Mouse (Mus musculus) heart, embryonic 16.5 days (tissue): Measurements from ENCODE around the gene Phtf2. TPM values are rescaled to one million over a fixed set of nuclear protein-coding genes. Genes with fewer than 3 reads are reported as not detected.
A peak's percentile ranks its signal among the peaks of the same experiment; 100 is the strongest.

Source experiments
- ATAC-seq: fragments of 200-750 bp; cut with Nextera tagmentation; replicated peaks from 2 replicates; pipeline ENCODE4 v1.8.0; 2017; ENCODE audit warnings: moderate number of reproducible peaks; ENCODE audit not compliant: insufficient read depth, low FRiP score; ENCODE audit errors: extremely low read depth
- H3K27ac ChIP-seq: fragments of 300-500 bp; sonication (generic); 2 replicates; pipeline ENCODE4 v1.5.1; 2014; ENCODE audit warnings: mild to moderate bottlenecking, low read length, control low read depth, moderate library complexity
- H3K27me3 ChIP-seq: fragments of 300-500 bp; sonication (generic); 2 replicates; pipeline ENCODE4 v1.6.1; 2014; ENCODE audit warnings: low read length, mixed read lengths; ENCODE audit not compliant: control insufficient read depth, insufficient read depth
- H3K36me3 ChIP-seq: fragments of 300-500 bp; sonication (generic); 2 replicates; pipeline ENCODE4 v1.6.1; 2014; ENCODE audit not compliant: control insufficient read depth, insufficient read depth
- H3K4me1 ChIP-seq: fragments of 300-500 bp; sonication (generic); 2 replicates; pipeline ENCODE4 v1.6.1; 2014; ENCODE audit warnings: low read length, mixed read lengths; ENCODE audit not compliant: control insufficient read depth, insufficient read depth
- H3K4me2 ChIP-seq: fragments of 300-500 bp; sonication (generic); 2 replicates; pipeline ENCODE4 v1.6.1; 2014; ENCODE audit warnings: low read depth, mild to moderate bottlenecking, control low read depth, low read length
- H3K4me3 ChIP-seq: fragments of 300-500 bp; sonication (generic); 2 replicates; pipeline ENCODE4 v1.5.1; 2014; ENCODE audit warnings: mild to moderate bottlenecking, control low read depth, low read length
- H3K9ac ChIP-seq: fragments of 300-500 bp; sonication (generic); 2 replicates; pipeline ENCODE4 v1.6.1; 2014; ENCODE audit warnings: low read length, control low read depth
- H3K9me3 ChIP-seq: fragments of 300-500 bp; sonication (generic); replicated peaks from 2 replicates; pipeline ENCODE4 v1.6.1; 2016; ENCODE audit warnings: low read length; ENCODE audit not compliant: control insufficient read depth
- WGBS: fragments of 180-500 bp; shearing (Covaris S2); extraction: QIAGEN DNeasy Blood & Tissue Kit; methylation state at CpG from one replicate; pipeline ENCODE4 v1.1.7; 2014; 5-methylcytosine and 5-hydroxymethylcytosine counted together
- polyA plus RNA-seq: library from polyadenylated mRNA; unstranded; fragments of >200 nt; fragmentation: Nextera tagmentation; extraction: Ambion mirVana; gene quantifications from 2 replicates; pipeline ENCODE4 v1.2.1, GENCODE M21; 2015

Gene Phtf2
- polyA plus RNA-seq, 1 experiment from 2014 or later = 38.9 TPM

DNA sequence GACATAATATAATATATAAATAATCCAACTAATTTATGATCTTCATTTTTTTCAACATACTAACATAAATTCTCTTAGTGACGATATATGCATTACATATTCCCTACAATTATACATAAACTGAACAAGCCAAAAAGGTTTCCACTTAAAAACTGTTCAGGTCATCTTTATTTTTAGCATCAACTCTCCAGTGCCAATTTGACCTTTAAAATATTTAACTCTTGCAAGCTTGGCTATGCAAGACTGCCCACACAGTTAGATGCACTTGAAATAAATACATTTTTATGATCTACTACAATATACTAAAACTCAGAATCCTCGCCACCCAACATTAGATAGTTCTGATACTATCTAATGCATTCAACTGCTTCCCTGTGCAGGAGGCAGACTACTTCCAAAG, 1.5 kb downstream of the Phtf2 start:
- 26% methylated on average over 2 of the region's 2 CpGs for WGBS
- no peaks in the 10 kb centered on the region for H3K27me3 ChIP-seq
- ATAC-seq = no peak
- peaks cover under 1% of the 10 kb centered on the region; the same call in 1 of the 2 replicates for H3K36me3 ChIP-seq
- H3K9me3 ChIP-seq = no peaks in the 10 kb centered on the region
- peak overlapping the region; percentile 95 for H3K9ac ChIP-seq
- peak overlapping the region; percentile 83 for H3K27ac ChIP-seq
- H3K4me2 ChIP-seq = peak overlapping the region; percentile 63
- H3K4me3 ChIP-seq = peak overlapping the region; percentile 91
- peaks cover 30% of the 10 kb centered on the region for H3K4me1 ChIP-seq

DNA sequence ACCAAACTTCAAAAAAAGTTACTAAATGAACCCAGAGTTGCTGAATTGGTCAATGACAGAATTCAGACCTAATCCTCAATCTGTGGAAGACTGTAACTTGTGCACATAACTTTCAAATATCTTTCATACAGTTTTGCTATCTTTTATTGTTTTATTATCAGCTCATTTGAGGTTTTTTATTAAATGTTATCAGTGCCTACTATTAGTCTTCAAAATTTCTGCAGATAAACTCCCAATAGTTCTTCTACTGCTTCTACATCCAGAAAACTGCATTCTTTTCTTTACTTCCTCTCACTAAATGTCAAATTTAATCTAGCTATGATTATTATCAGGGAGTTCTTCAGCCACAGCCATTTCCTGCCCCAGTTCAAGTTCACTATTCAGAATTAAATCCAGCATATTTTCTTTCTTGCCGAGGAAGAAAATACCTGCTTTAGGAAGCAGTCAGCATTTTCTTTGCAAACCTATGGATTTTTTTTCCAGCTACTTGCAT, 4.9 kb downstream of the Phtf2 start:
- 51% methylated on average over 1 of the region's 1 CpGs for WGBS
- H3K4me3 ChIP-seq = no peak overlapping the region
- ATAC-seq = no peak
- no peaks in the 10 kb centered on the region for H3K9me3 ChIP-seq
- 0 out of 2 replicates have a peak overlapping the region, but pooled peaks have one; percentile 10 for H3K27ac ChIP-seq
- H3K36me3 ChIP-seq = no peaks in the 10 kb centered on the region
- H3K4me1 ChIP-seq = peaks cover 21% of the 10 kb centered on the region
- H3K9ac ChIP-seq = no peak overlapping the region
- H3K27me3 ChIP-seq = no peaks in the 10 kb centered on the region
- no peak overlapping the region for H3K4me2 ChIP-seq

DNA sequence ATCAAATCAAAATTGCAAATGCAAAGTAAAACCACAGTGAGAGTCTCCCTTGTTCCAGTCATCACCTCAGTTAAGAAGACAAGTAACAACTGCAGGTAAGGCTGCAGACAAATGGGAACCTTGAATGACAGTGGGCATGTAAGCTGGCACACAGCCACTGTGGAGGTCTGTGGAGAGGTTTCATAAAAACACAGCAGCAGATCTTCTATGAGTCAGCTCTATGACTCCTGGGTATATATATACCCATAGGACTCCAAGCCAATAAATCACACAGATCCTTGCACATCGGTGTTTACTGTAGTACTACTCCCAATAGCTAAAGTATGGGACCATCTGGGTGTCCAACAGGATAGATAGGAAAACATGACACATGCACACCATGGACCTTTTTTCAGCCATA, 8.8 kb downstream of the Phtf2 start:
- no peak overlapping the region for H3K27ac ChIP-seq
- H3K4me2 ChIP-seq = no peak overlapping the region
- H3K9me3 ChIP-seq = no peaks in the 10 kb centered on the region
- H3K36me3 ChIP-seq = peaks cover 2% of the 10 kb centered on the region; the same call in 1 of the 2 replicates
- no peaks in the 10 kb centered on the region for H3K27me3 ChIP-seq
- peaks cover 12% of the 10 kb centered on the region for H3K4me1 ChIP-seq
- ATAC-seq = no peak
- H3K9ac ChIP-seq = no peak overlapping the region
- 91% methylated on average over 1 of the region's 1 CpGs for WGBS
- no peak overlapping the region for H3K4me3 ChIP-seq

DNA sequence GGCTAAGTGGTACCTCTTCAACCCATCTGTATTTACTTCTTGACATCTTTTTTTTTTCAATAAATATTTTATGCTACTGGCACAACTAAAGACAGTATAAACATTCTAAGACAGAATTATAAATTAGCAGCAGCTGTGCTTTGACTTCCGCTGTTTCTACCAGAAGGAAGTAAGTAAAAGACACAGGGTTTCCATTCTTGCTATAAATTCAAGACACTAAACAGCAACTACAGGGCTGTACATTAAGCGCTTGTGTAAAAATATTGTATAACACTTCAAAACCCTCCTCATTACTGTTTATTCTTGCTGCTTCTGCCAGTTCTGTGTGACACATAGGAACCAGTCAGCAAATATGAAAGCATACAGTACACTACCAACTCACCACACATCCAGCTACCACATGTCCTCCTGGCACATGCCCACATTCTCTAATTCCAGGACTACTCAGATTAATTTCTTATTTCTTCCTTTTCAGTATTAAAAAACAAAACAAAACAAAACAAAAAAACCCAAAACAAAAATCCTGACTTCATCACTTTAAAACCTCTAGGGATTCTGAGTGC, 16.6 kb downstream of the Phtf2 start:
- no peaks in the 10 kb centered on the region for H3K9me3 ChIP-seq
- H3K36me3 ChIP-seq = no peaks in the 10 kb centered on the region
- no peak for ATAC-seq
- no peak overlapping the region for H3K4me2 ChIP-seq
- WGBS = 88% methylated on average over 2 of the region's 2 CpGs
- no peak overlapping the region for H3K27ac ChIP-seq
- no peak overlapping the region for H3K9ac ChIP-seq
- no peaks in the 10 kb centered on the region for H3K27me3 ChIP-seq
- no peaks in the 10 kb centered on the region for H3K4me1 ChIP-seq
- no peak overlapping the region for H3K4me3 ChIP-seq

DNA sequence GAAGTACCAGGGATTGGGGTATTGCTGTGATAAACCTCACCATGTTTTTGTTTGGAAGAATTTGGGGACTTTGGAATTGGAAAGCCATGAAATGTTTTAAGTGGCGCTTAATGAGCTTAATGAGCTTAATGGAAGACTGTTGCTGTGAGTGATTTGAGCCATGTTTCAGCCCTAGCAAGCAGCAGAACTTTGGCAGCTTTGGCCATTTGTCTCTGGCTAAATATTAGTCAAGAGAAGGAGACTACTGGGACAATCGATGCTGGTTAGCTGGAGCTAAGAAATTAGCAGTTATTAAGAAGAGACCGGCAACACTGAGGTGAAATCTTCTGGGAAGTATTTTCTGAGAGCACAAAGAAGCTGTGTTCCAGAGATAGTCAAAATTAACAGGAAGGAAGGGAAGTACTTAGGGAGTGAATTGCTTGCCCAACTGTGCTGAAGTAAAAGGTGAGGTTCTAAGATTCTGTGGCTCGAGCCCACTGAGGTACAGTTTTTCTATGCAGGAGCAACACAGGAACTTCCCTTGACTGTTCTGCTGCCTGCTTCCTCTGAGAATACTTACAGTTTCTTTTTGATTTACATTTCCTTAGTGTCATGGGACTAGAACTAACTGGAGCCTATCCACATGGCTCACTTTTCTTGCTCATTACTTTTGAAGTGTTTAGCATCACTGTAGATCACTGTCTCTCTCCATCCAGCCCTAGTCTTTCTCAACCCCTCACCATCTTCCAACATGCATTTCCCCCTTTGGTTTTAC, 17.5 kb downstream of the Phtf2 start:
- Histone ChIP-seq H3K4me2 (no peak overlapping the region), H3K9me3 (0 out of 2 replicates have a peak, but pooled peaks cover under 1% of the 10 kb centered on the region), H3K4me3 (no peak overlapping the region), H3K27ac (no peak overlapping the region), H3K9ac (no peak overlapping the region), H3K4me1 (no peaks in the 10 kb centered on the region), H3K36me3 (peaks cover under 1% of the 10 kb centered on the region; the same call in 1 of the 2 replicates), H3K27me3 (no peaks in the 10 kb centered on the region)
- 73% methylated on average over 4 of the region's 4 CpGs for WGBS
- ATAC-seq = no peak

DNA sequence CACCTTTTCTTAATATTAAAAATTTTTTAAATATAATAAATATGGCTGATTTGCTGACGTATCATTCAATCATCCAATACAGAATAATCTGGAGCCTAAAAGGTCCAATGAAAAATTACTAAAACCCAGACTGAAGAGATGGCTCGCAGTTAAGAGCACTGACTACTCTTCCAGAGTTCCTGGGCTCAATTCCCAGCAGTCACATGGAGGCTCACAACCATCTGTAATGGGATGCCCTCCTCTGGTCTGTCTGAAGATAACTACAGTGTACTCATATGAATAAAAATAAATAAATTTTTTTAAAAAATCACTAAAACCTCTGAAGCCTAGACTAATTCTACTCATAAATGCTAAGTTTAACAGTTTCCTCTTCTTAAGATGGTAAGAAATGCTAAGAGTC, 20.0 kb downstream of the Phtf2 start:
- no peak; the same call in 1 of the 2 replicates for ATAC-seq

DNA sequence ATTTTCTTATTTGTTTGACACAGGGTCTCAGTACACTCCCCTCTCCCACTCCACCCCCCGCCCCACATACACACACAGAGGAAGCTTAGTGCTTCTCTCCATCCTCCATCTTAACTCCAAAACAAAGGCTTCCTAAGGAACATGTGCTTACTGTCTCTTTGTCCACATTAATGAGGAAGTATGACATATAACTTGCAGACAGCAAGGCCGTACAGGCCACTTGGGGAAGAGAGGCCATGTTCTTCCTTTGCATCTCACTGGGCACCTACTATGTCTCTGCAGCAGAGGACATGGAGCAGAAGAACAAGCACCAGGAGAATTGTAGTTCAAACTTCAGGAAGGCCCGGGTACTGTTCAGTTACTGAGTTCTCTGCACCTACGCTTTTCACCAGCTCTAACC, 21.4 kb downstream of the Phtf2 start:
- 86% methylated on average over 4 of the region's 4 CpGs for WGBS
- ATAC-seq = no peak
- Histone ChIP-seq H3K27ac (no peak overlapping the region), H3K9me3 (0 out of 2 replicates have a peak, but pooled peaks cover 2% of the 10 kb centered on the region), H3K36me3 (peaks cover 2% of the 10 kb centered on the region; the same call in 1 of the 2 replicates), H3K4me1 (0 out of 2 replicates have a peak, but pooled peaks cover 2% of the 10 kb centered on the region), H3K9ac (no peak overlapping the region), H3K4me3 (no peak overlapping the region), H3K27me3 (no peaks in the 10 kb centered on the region), H3K4me2 (no peak overlapping the region)

More for the DNA sequence above, 20.0 kb downstream of the Phtf2 start:
- 94% methylated on average over 2 of the region's 2 CpGs for WGBS
- Histone ChIP-seq H3K36me3 (peaks cover 2% of the 10 kb centered on the region; the same call in 1 of the 2 replicates), H3K27me3 (no peaks in the 10 kb centered on the region), H3K4me3 (no peak overlapping the region), H3K9ac (no peak overlapping the region), H3K9me3 (0 out of 2 replicates have a peak, but pooled peaks cover 2% of the 10 kb centered on the region), H3K4me1 (no peaks in the 10 kb centered on the region), H3K27ac (no peak overlapping the region), H3K4me2 (no peak overlapping the region)

DNA sequence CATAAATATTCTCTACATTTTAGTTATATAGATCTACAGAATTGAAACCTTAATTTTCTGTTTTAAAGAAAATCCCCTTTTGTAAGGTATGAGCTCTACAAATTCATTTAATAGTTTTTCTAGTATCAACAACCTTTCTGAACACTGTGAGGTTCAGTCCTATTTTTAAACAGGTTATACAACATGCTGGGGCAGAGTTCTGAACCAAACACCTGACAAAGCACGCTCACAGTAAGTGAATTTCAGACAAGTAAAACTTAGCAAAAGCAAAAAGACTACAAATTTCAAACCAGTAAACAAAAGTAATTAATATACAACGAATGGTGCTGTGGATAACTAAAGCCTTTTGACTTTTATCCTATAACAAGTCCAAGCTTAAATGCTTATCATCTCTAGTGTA, 23.5 kb downstream of the Phtf2 start:
- H3K4me1 ChIP-seq = peaks cover 2% of the 10 kb centered on the region; the same call in 1 of the 2 replicates
- no peak for ATAC-seq
- H3K9me3 ChIP-seq = 0 out of 2 replicates have a peak, but pooled peaks cover 2% of the 10 kb centered on the region
- 85% methylated on average over 2 of the region's 2 CpGs for WGBS
- H3K27ac ChIP-seq = no peak overlapping the region
- H3K4me3 ChIP-seq = no peak overlapping the region
- no peak overlapping the region for H3K9ac ChIP-seq
- H3K27me3 ChIP-seq = no peaks in the 10 kb centered on the region
- peaks cover 2% of the 10 kb centered on the region; the same call in 1 of the 2 replicates for H3K36me3 ChIP-seq
- no peak overlapping the region for H3K4me2 ChIP-seq

DNA sequence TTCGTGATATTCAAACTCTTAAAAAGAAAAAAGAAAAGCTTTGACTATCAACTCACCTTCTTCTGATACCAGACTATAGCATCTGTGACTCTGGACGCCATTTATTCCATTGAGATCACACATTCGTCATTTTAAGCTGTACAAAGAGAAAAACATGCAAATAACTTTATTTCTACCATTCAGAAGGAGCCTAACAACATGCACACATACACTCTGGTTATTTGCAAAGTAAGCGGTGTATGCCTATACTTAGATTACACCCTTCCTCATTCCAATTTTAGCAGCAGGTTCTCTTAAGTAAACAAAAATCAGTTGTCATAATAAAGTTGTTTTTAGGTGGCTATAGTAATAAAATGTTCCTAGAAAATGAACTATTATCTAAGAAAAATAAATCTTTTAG, 26.9 kb downstream of the Phtf2 start:
- no peaks in the 10 kb centered on the region for H3K27me3 ChIP-seq

More for the DNA sequence above, 26.9 kb downstream of the Phtf2 start:
- 88% methylated on average over 4 of the region's 4 CpGs for WGBS
- H3K9me3 ChIP-seq = 0 out of 2 replicates have a peak, but pooled peaks cover 2% of the 10 kb centered on the region
- no peak overlapping the region for H3K4me3 ChIP-seq
- H3K27ac ChIP-seq = no peak overlapping the region
- no peak overlapping the region for H3K4me2 ChIP-seq
- no peak for ATAC-seq
- H3K9ac ChIP-seq = no peak overlapping the region
- peaks cover 2% of the 10 kb centered on the region; the same call in 1 of the 2 replicates for H3K36me3 ChIP-seq
- H3K4me1 ChIP-seq = peaks cover 5% of the 10 kb centered on the region; the same call in 1 of the 2 replicates
